Mouse (Mus musculus): ENCODE data around the gene Mansc4. TPM values are rescaled to one million over a fixed set of nuclear protein-coding genes. Genes with fewer than 3 reads are reported as not detected.

The Mansc4 gene
- polyA plus RNA-seq, 1 experiment, result not detected

DNA sequence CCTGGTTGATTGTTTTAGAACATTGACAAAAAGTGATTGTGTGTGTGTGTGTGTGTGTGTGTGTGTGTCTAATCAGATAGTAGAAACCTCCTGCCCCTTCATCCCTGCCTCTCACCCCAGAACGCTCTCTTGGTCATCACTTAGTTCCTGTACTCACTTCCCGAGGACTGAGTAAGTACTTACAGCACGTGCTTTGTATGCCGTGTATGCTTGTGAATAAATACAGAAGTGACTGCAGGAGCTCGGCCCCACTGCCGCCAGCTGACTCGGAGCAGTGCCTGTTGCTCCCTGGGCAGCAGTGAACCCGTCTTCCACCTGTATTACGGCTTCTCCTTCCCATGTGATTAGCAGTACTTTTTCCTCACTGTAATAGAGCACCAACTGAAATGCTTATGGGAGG lies 34.4 kb downstream of the Mansc4 start:
- Histone ChIP-seq H3K4me1 (ENCODE audit: control insufficient read depth, insufficient read depth, low read length) (peaks cover 3% of the 10 kb centered on the region), H3K27ac (ENCODE audit: control insufficient read depth, insufficient read depth, low read depth, low read length, poor library complexity) (peak overlapping the region; percentile 74; the same call in 1 of the 2 replicates), H3K4me3 (replicated peaks; ENCODE audit: control insufficient read depth, low read depth, low read length) (no peak overlapping the region)
- 65% methylated on average over 9 of the region's 9 CpGs for WGBS
- TF ChIP-seq POLR2A (IDR thresholded peaks at IDR 0.05; ENCODE audit: borderline replicate concordance, control insufficient read depth, low read depth, low read length) (no peak), CTCF (IDR thresholded peaks at IDR 0.05; ENCODE audit: control insufficient read depth, insufficient read depth, low read length) (no peak)

DNA sequence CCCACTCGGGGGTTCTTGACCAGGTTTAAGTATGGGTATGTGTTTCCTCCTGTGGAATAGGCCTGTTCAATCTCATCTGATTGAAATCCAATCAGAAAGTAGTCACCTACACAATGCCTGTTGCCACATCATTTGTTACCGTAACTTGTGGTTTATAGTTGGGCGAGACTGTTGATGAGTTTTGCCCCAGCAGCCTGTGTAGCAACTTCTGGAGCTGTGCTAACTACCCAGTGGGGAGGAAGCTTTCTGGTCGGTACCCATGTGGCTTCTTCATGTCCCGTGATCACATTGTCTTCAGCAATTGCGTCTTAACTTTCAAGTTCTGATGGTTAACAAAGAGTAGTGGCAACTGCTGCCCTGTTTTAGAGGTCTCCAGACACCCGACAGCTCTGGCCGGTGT lies 35.2 kb downstream of the Mansc4 start:
- no peak overlapping the region for H3K4me3 ChIP-seq (replicated peaks; ENCODE audit: control insufficient read depth, low read depth, low read length)
- H3K4me1 ChIP-seq (ENCODE audit: control insufficient read depth, insufficient read depth, low read length), result peaks cover 3% of the 10 kb centered on the region
- 45% methylated on average over 8 of the region's 8 CpGs for WGBS
- H3K27ac ChIP-seq (ENCODE audit: control insufficient read depth, insufficient read depth, low read depth, low read length, poor library complexity), result peak overlapping the region; percentile 74
- TF ChIP-seq POLR2A (IDR thresholded peaks at IDR 0.05; ENCODE audit: borderline replicate concordance, control insufficient read depth, low read depth, low read length) (no peak), CTCF (IDR thresholded peaks at IDR 0.05; ENCODE audit: control insufficient read depth, insufficient read depth, low read length) (no peak)

DNA sequence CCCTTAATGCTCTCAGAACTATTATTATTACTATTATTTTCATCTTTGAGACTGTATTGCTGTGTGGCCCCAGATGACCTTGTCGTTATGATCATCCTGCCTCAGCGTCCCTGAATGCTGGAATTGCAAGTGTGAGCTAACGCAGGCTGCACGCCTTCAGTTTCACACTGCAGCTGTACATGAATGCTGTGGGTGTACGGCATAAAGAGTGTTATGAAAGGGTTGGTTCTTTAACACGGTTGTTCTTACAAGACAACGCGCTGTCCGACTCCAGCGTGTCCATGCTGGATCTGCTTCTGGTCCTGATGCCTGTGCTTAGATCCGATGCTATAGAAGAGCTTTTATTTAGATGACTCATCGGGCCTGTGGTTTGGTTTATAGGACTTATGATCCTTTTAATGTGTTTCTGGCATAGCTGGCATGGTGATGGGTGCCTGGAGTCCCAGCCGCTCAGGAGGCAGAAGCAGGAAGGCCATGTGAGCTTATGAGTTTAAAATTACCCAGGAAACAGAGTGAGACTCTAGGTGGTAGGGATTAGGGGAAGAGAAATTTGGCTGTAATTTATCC lies 37.5 kb downstream of the Mansc4 start:
- TF ChIP-seq CTCF (IDR thresholded peaks at IDR 0.05; ENCODE audit: control insufficient read depth, insufficient read depth, low read length), result no peak
- TF ChIP-seq POLR2A (IDR thresholded peaks at IDR 0.05; ENCODE audit: borderline replicate concordance, control insufficient read depth, low read depth, low read length), result no peak
- no peak overlapping the region for H3K27ac ChIP-seq (ENCODE audit: control insufficient read depth, insufficient read depth, low read depth, low read length, poor library complexity)

DNA sequence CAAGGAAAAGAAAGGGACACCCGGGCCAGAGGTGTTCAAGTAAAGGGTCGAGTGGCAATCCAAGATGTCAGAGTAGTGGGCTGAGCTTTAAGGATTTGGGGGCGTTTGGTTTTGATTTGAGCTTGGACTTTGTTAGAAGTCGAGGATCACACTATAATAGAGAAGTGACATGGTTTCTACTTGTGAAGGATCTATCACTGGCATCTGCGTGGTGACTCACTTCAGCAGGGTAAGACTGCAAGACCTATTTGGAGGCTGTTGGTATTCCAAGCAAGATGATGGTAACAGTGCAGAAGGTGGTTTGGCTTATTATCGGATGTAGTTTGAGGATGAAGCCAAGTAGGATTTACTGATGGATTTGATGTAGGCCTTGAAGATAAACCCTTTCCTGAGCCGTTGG lies 43.2 kb downstream of the Mansc4 start:
- 42% methylated on average over 7 of the region's 7 CpGs for WGBS
- H3K27ac ChIP-seq (ENCODE audit: control insufficient read depth, insufficient read depth, low read depth, low read length, poor library complexity), result no peak overlapping the region
- no peak for TF ChIP-seq POLR2A (IDR thresholded peaks at IDR 0.05; ENCODE audit: borderline replicate concordance, control insufficient read depth, low read depth, low read length)
- no peak for TF ChIP-seq CTCF (IDR thresholded peaks at IDR 0.05; ENCODE audit: control insufficient read depth, insufficient read depth, low read length)
- H3K4me1 ChIP-seq (ENCODE audit: control insufficient read depth, insufficient read depth, low read length), result peaks cover 1% of the 10 kb centered on the region; the same call in 1 of the 2 replicates
- no peak overlapping the region for H3K4me3 ChIP-seq (replicated peaks; ENCODE audit: control insufficient read depth, low read depth, low read length)

More for the DNA sequence above, 37.5 kb downstream of the Mansc4 start:
- WGBS, result 90% methylated on average over 13 of the region's 13 CpGs
- Histone ChIP-seq H3K4me3 (replicated peaks; ENCODE audit: control insufficient read depth, low read depth, low read length) (no peak overlapping the region), H3K4me1 (ENCODE audit: control insufficient read depth, insufficient read depth, low read length) (peaks cover 3% of the 10 kb centered on the region)

DNA sequence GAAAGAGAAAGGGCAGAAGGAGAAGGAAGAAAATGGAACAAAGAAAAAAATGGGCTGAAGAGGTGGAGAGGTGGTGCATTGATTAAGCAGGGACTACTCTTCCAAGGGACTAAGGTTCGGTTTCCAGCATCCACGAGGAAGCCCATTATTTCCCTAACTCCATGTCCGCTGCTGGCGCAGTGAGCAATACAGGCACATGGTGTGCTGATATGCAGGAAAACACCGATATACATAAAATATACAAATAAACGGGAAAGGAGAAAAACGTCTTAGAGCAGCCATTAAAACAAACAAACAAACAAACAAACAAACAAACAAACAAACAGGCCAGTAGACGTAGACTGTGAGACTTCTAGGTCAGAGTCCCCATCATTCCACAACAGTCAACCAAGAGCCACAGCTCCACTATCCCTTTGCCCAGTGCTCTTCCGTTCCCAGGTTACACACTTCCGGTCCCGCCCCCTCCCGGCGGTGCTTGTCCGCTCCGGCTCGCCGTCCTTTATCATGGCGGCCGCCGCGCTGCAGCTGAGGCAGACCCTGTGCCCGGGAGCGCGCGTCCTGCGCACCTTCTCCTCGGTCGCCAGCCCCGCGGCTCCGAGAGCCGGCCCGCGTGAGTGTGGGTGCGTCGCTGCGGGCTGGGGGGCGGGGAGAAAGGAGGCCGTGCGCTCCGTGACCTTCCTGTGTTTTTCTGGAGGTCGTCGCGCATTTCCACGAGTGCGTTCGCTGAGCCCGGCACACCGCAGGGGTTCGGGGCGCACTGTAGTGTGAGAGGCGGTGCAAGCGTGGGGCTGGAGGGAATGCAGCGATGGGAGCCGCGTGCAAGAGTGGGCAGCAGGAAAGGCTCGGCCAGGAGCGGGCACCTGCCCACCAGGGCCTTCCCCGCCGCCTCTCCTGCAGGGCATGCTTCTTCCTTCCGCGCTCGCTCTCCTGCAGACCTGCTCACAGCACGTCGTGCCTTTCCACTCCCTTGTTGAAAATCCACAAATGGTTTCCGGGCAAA lies 44.2 kb downstream of the Mansc4 start, which contains the start of gene Mrps35:
Gene Mrps35, plus strand, starts transcription at position 474 of the 1,000 bp plus-strand sequence.
- peak within 1 kb of the TSS; percentile 75 for H3K27ac ChIP-seq (ENCODE audit: control insufficient read depth, insufficient read depth, low read depth, low read length, poor library complexity)
- WGBS, result 4% methylated on average over 66 of the region's 66 CpGs
- peaks cover 1% of the 10 kb centered on the region; the same call in 1 of the 2 replicates for H3K4me1 ChIP-seq (ENCODE audit: control insufficient read depth, insufficient read depth, low read length)
- H3K4me3 ChIP-seq (replicated peaks; ENCODE audit: control insufficient read depth, low read depth, low read length), result peak within 1 kb of the TSS; percentile 86
- TF ChIP-seq CTCF (IDR thresholded peaks at IDR 0.05; ENCODE audit: control insufficient read depth, insufficient read depth, low read length) (0 out of 2 replicates have a peak, but pooled peaks have one; percentile 2), POLR2A (IDR thresholded peaks at IDR 0.05; ENCODE audit: borderline replicate concordance, control insufficient read depth, low read depth, low read length) (peak; percentile 84)

DNA sequence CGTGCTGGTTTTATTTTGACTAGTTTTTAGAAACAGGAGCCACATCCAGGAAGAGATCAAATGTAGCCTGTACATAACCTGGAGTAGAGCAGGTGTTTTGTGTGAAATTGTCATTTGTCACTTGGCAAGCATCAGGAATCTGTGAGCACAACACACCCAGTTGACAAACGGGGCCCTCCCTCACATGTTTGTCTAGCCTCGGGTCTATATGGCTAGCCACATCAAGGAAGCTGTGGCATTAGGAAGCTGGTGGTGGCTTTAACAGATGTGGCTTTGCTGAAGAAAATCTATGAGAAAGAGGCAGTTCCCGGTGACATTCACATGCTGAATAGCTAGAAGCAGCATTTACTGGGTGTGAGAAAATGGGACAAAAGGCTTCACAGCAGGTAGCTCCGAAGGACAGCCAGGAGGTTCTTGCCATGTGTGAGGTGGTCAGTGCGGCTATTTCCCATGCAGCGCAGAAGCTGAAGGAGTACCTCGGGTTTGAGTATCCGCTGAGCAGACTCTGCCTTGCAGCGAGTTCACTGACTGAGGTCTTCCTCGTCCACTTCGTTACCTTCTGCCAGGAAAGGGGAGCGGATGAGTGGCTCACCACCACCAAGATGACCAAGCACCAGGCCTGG lies 54.4 kb downstream of the Mansc4 start, which contains the start of gene Rep15:
Gene Rep15, plus strand, starts transcription at position 282 of the 623 bp plus-strand sequence.
- TF ChIP-seq POLR2A (IDR thresholded peaks at IDR 0.05; ENCODE audit: borderline replicate concordance, control insufficient read depth, low read depth, low read length) (no peak), CTCF (IDR thresholded peaks at IDR 0.05; ENCODE audit: control insufficient read depth, insufficient read depth, low read length) (no peak)
- no peak within 1 kb of the TSS for H3K27ac ChIP-seq (ENCODE audit: control insufficient read depth, insufficient read depth, low read depth, low read length, poor library complexity)
- no peaks in the 10 kb centered on the region for H3K4me1 ChIP-seq (ENCODE audit: control insufficient read depth, insufficient read depth, low read length)
- WGBS, result 73% methylated on average over 13 of the region's 13 CpGs
- no peak within 1 kb of the TSS for H3K4me3 ChIP-seq (replicated peaks; ENCODE audit: control insufficient read depth, low read depth, low read length)

- Histone ChIP-seq H3K27ac (ENCODE audit: control insufficient read depth, insufficient read depth, low read depth, low read length, poor library complexity) (no peak overlapping the region), H3K4me3 (replicated peaks; ENCODE audit: control insufficient read depth, low read depth, low read length) (no peak overlapping the region), H3K4me1 (ENCODE audit: control insufficient read depth, insufficient read depth, low read length) (no peaks in the 10 kb centered on the region)
- no peak for TF ChIP-seq CTCF (IDR thresholded peaks at IDR 0.05; ENCODE audit: control insufficient read depth, insufficient read depth, low read length)
- TF ChIP-seq POLR2A (IDR thresholded peaks at IDR 0.05; ENCODE audit: borderline replicate concordance, control insufficient read depth, low read depth, low read length), result no peak
- whole genome bisulfite sequencing, result 83% methylated on average over 15 of the region's 15 CpGs
Measured at GRCm38 (mm10) chr6:147030096-147030885, 56.5 kb downstream of the Mansc4 start.
